Mouse (Mus musculus) forebrain, embryonic 11.5 days (tissue): ENCODE results near the gene Islr. TPM values are rescaled to one million over a fixed set of nuclear protein-coding genes. Genes with fewer than 3 reads are reported as not detected.

Experiments used
- ATAC-seq: fragments of 200-750 bp; cut with Nextera tagmentation; replicated peaks from 2 replicates; pipeline ENCODE4 v1.8.0; 2017; ENCODE audit warnings: moderate TSS enrichment; ENCODE audit not compliant: low FRiP score
- DNase-seq: peaks from one replicate; pipeline ENCODE4 v3.0.0-alpha.2; 2017; ENCODE audit warnings: low spot score
- H3K27ac ChIP-seq: fragments of 300-500 bp; sonication (generic); 2 replicates; pipeline ENCODE4 v1.5.1; 2014; ENCODE audit warnings: low read depth, low read length
- H3K27me3 ChIP-seq: fragments of 300-500 bp; sonication (generic); 2 replicates; pipeline ENCODE4 v1.6.1; 2014; ENCODE audit warnings: mild to moderate bottlenecking, low read length, mixed read lengths; ENCODE audit not compliant: control insufficient read depth, insufficient read depth
- H3K36me3 ChIP-seq: fragments of 300-500 bp; sonication (generic); 2 replicates; pipeline ENCODE4 v1.6.1; 2014; ENCODE audit warnings: mild to moderate bottlenecking, low read length, moderate library complexity, mixed read lengths; ENCODE audit not compliant: control insufficient read depth, insufficient read depth
- H3K4me1 ChIP-seq: fragments of 300-500 bp; sonication (generic); replicated peaks from 2 replicates; pipeline ENCODE4 v1.6.1; 2014; ENCODE audit warnings: low read length, mixed read lengths; ENCODE audit not compliant: control insufficient read depth, insufficient read depth
- H3K4me2 ChIP-seq: fragments of 300-500 bp; sonication (generic); 2 replicates; pipeline ENCODE4 v1.6.1; 2014; ENCODE audit warnings: low read depth, mild to moderate bottlenecking, low read length, moderate library complexity, mixed read lengths; ENCODE audit not compliant: severe bottlenecking
- H3K4me3 ChIP-seq: fragments of 300-500 bp; sonication (generic); 2 replicates; pipeline ENCODE4 v1.5.1; 2014; ENCODE audit warnings: low read depth, low read length
- H3K9ac ChIP-seq: fragments of 300-500 bp; sonication (generic); 2 replicates; pipeline ENCODE4 v1.6.1; 2014; ENCODE audit warnings: low read length
- H3K9me3 ChIP-seq: fragments of 300-500 bp; sonication (generic); 2 replicates; pipeline ENCODE4 v1.6.1; 2016; ENCODE audit warnings: low read length, mixed read lengths; ENCODE audit not compliant: control insufficient read depth
- WGBS: fragments of 180-500 bp; shearing (Covaris S2); extraction: QIAGEN DNeasy Blood & Tissue Kit; methylation state at CpG from one replicate; pipeline ENCODE4 v1.1.7; 2014; 5-methylcytosine and 5-hydroxymethylcytosine counted together
- polyA plus RNA-seq: library from polyadenylated mRNA; unstranded; fragments of >200 nt; fragmentation: Nextera tagmentation; extraction: Ambion mirVana; gene quantifications from 2 replicates; pipeline ENCODE4 v1.2.1, GENCODE M21; 2014

Islr gene
- polyA plus RNA-seq, 1 experiment from 2014 or later: 9.4 TPM

GRCm38 (mm10) chr9:58195671-58196070, 8.4 kb downstream of the Islr start:
- 31% methylated on average over 1 of the region's 1 CpGs for WGBS
- Histone ChIP-seq H3K36me3 (no peaks in the 10 kb centered on the region), H3K27me3 (peaks cover 52% of the 10 kb centered on the region), H3K4me2 (peak overlapping the region; percentile 45), H3K9ac (peak overlapping the region; percentile 55), H3K4me3 (peak overlapping the region; percentile 30), H3K9me3 (no peaks in the 10 kb centered on the region), H3K27ac (no peak overlapping the region), H3K4me1 (peaks cover 32% of the 10 kb centered on the region)
- DNase-seq: peak; percentile 41
- no peak for ATAC-seq

- H3K9me3 ChIP-seq: no peaks in the 10 kb centered on the region
- H3K4me3 ChIP-seq: no peak overlapping the region
- no peak overlapping the region for H3K9ac ChIP-seq
- DNase-seq: peak; percentile 47
- no peaks in the 10 kb centered on the region for H3K36me3 ChIP-seq
- H3K27me3 ChIP-seq: peaks cover 38% of the 10 kb centered on the region
- 64% methylated on average over 9 of the region's 9 CpGs for WGBS
- ATAC-seq: no peak
- H3K4me2 ChIP-seq: no peak overlapping the region
- H3K4me1 ChIP-seq: peaks cover 27% of the 10 kb centered on the region
- no peak overlapping the region for H3K27ac ChIP-seq
Measured at GRCm38 (mm10) chr9:58194222-58194621, 9.9 kb downstream of the Islr start.

GRCm38 (mm10) chr9:58184456-58184855, 19.6 kb downstream of the Islr start:
- DNase-seq (peak; percentile 37), ATAC-seq (no peak)
- Histone ChIP-seq H3K4me2 (no peak overlapping the region), H3K9ac (no peak overlapping the region), H3K4me1 (no peaks in the 10 kb centered on the region), H3K27ac (no peak overlapping the region), H3K4me3 (no peak overlapping the region), H3K36me3 (no peaks in the 10 kb centered on the region), H3K27me3 (no peaks in the 10 kb centered on the region), H3K9me3 (no peaks in the 10 kb centered on the region)
- WGBS: 77% methylated on average over 6 of the region's 6 CpGs

GRCm38 (mm10) chr9:58179390-58179789, 24.7 kb downstream of the Islr start:
- H3K9me3 ChIP-seq: no peaks in the 10 kb centered on the region
- no peaks in the 10 kb centered on the region for H3K36me3 ChIP-seq
- WGBS: 93% methylated on average over 2 of the region's 2 CpGs
- peaks cover 10% of the 10 kb centered on the region for H3K4me1 ChIP-seq
- H3K4me2 ChIP-seq: no peak overlapping the region
- ATAC-seq: no peak
- no peak overlapping the region for H3K4me3 ChIP-seq
- no peak overlapping the region for H3K27ac ChIP-seq
- no peaks in the 10 kb centered on the region for H3K27me3 ChIP-seq
- peak; percentile 11 for DNase-seq
- no peak overlapping the region for H3K9ac ChIP-seq

GRCm38 (mm10) chr9:58177165-58177564, 26.9 kb downstream of the Islr start:
- H3K27ac ChIP-seq: no peak overlapping the region
- ATAC-seq (no peak), DNase-seq (peak; percentile 30)
- no peak overlapping the region for H3K4me2 ChIP-seq
- H3K9me3 ChIP-seq: no peaks in the 10 kb centered on the region
- no peak overlapping the region for H3K9ac ChIP-seq
- no peaks in the 10 kb centered on the region for H3K36me3 ChIP-seq
- H3K4me3 ChIP-seq: no peak overlapping the region
- peaks cover 10% of the 10 kb centered on the region for H3K4me1 ChIP-seq
- H3K27me3 ChIP-seq: no peaks in the 10 kb centered on the region
- WGBS: 68% methylated on average over 4 of the region's 4 CpGs

GRCm38 (mm10) chr9:58175745-58176487, 28.2 kb downstream of the Islr start:
- peak; percentile 47 for DNase-seq
- H3K4me2 ChIP-seq: no peak overlapping the region
- no peak for ATAC-seq
- WGBS: 46% methylated on average over 5 of the region's 5 CpGs
- H3K36me3 ChIP-seq: no peaks in the 10 kb centered on the region
- H3K4me3 ChIP-seq: no peak overlapping the region
- H3K9ac ChIP-seq: no peak overlapping the region
- peaks cover 10% of the 10 kb centered on the region for H3K4me1 ChIP-seq
- H3K27me3 ChIP-seq: no peaks in the 10 kb centered on the region
- H3K9me3 ChIP-seq: no peaks in the 10 kb centered on the region
- H3K27ac ChIP-seq: no peak overlapping the region

GRCm38 (mm10) chr9:58174818-58175251, 29.3 kb downstream of the Islr start:
- peak; percentile 44 for ATAC-seq
- Histone ChIP-seq H3K9ac (no peak overlapping the region), H3K27ac (peak overlapping the region; percentile 13; the same call in 1 of the 2 replicates), H3K36me3 (no peaks in the 10 kb centered on the region), H3K4me2 (no peak overlapping the region), H3K27me3 (no peaks in the 10 kb centered on the region), H3K9me3 (no peaks in the 10 kb centered on the region), H3K4me3 (no peak overlapping the region), H3K4me1 (peaks cover 10% of the 10 kb centered on the region)
- peak; percentile 51 for DNase-seq
- WGBS: 26% methylated on average over 5 of the region's 5 CpGs

- Histone ChIP-seq H3K9ac (no peak overlapping the region), H3K27me3 (no peaks in the 10 kb centered on the region), H3K4me3 (no peak overlapping the region), H3K27ac (no peak overlapping the region), H3K9me3 (no peaks in the 10 kb centered on the region), H3K36me3 (no peaks in the 10 kb centered on the region), H3K4me1 (peaks cover 10% of the 10 kb centered on the region), H3K4me2 (no peak overlapping the region)
- no peak for ATAC-seq
- peak; percentile 34 for DNase-seq
- 82% methylated on average over 2 of the region's 2 CpGs for WGBS
Measured at GRCm38 (mm10) chr9:58172863-58173262, 31.2 kb downstream of the Islr start.

GRCm38 (mm10) chr9:58169426-58169825, 34.7 kb downstream of the Islr start:
- H3K4me3 ChIP-seq: no peak overlapping the region
- no peaks in the 10 kb centered on the region for H3K27me3 ChIP-seq
- H3K4me1 ChIP-seq: no peaks in the 10 kb centered on the region; the same call in 1 of the 2 replicates
- no peaks in the 10 kb centered on the region for H3K36me3 ChIP-seq
- H3K4me2 ChIP-seq: no peak overlapping the region
- 83% methylated on average over 6 of the region's 6 CpGs for WGBS
- no peak overlapping the region for H3K9ac ChIP-seq
- no peak for ATAC-seq
- H3K27ac ChIP-seq: no peak overlapping the region
- H3K9me3 ChIP-seq: no peaks in the 10 kb centered on the region; the same call in 1 of the 2 replicates
- peak; percentile 39 for DNase-seq
